Mouse (Mus musculus): ENCODE data around the gene Platr17. TPM values are rescaled to one million over a fixed set of nuclear protein-coding genes. Genes with fewer than 3 reads are reported as not detected.
"Not testable (repeated sequence)": the region's sequence is repeated elsewhere in the genome, so short reads cannot be mapped to it uniquely, and the experiment has no call there.

The Platr17 gene
- polyA plus RNA-seq, 1 experiment from 2014 or later, result 1.2 TPM

DNA sequence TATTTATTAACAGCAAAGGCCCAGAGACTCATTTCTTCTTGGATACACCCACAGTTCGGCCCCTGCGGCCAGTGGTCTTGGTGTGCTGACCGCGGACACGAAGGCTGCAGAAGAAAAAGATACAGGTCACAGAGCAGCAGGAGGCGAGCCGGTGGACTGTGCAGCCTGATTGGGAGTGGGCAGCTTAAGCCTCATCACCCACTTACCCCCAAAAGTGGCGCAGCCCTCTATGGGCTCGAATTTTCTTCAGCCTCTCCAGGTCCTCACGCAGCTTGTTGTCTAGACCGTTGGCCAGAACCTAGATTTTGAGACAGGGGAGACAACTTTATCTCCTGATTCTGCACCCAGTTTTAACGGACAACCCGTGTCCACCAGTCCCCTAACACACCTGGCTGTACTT is 47.1 kb downstream of the Platr17 start:
- WGBS, result 75% methylated on average over 13 of the region's 13 CpGs
- H3K4me1 ChIP-seq, result peaks cover 78% of the 10 kb centered on the region
- not testable (repeated sequence) for ATAC-seq (ENCODE audit: low FRiP score)

GRCm38 (mm10) chr17:33952879-33953278 is 47.9 kb downstream of the Platr17 start:
- Histone ChIP-seq H3K4me3 (replicated peaks) (no peak overlapping the region), H3K4me1 (peaks cover 85% of the 10 kb centered on the region), H3K27me3 (replicated peaks) (no peaks in the 10 kb centered on the region), H3K36me3 (peaks cover 31% of the 10 kb centered on the region), H3K9ac (replicated peaks) (peak overlapping the region; percentile 18; the same call in 1 of the 2 replicates), H3K27ac (replicated peaks) (no peak overlapping the region), H3K4me2 (no peak overlapping the region), H3K9me3 (replicated peaks) (no peaks in the 10 kb centered on the region)
- WGBS, result 80% methylated on average over 4 of the region's 4 CpGs
- no peak for ATAC-seq (ENCODE audit: low FRiP score)

More for the DNA sequence above, 47.1 kb downstream of the Platr17 start:
- H3K9me3 ChIP-seq (replicated peaks); H3K27me3 ChIP-seq (replicated peaks); H3K9ac ChIP-seq (replicated peaks): not testable (repeated sequence)
- peak overlapping the region; percentile 59 for H3K4me3 ChIP-seq (replicated peaks)
- peak overlapping the region; percentile 96 for H3K4me2 ChIP-seq
- peaks cover 36% of the 10 kb centered on the region for H3K36me3 ChIP-seq
- H3K27ac ChIP-seq (replicated peaks), result peak overlapping the region; percentile 94; the same call in 1 of the 2 replicates

- ATAC-seq (ENCODE audit: low FRiP score), result no peak
- Histone ChIP-seq H3K9ac (replicated peaks) (peak overlapping the region; percentile 18; the same call in 1 of the 2 replicates), H3K4me2 (peak overlapping the region; percentile 83; the same call in 1 of the 2 replicates), H3K9me3 (replicated peaks) (no peaks in the 10 kb centered on the region), H3K4me1 (peaks cover 83% of the 10 kb centered on the region), H3K4me3 (replicated peaks) (no peak overlapping the region), H3K36me3 (peaks cover 29% of the 10 kb centered on the region), H3K27ac (replicated peaks) (no peak overlapping the region), H3K27me3 (replicated peaks) (no peaks in the 10 kb centered on the region)
- WGBS, result 82% methylated on average over 3 of the region's 3 CpGs
Observed at GRCm38 (mm10) chr17:33953310-33953709, 48.4 kb downstream of the Platr17 start.

DNA sequence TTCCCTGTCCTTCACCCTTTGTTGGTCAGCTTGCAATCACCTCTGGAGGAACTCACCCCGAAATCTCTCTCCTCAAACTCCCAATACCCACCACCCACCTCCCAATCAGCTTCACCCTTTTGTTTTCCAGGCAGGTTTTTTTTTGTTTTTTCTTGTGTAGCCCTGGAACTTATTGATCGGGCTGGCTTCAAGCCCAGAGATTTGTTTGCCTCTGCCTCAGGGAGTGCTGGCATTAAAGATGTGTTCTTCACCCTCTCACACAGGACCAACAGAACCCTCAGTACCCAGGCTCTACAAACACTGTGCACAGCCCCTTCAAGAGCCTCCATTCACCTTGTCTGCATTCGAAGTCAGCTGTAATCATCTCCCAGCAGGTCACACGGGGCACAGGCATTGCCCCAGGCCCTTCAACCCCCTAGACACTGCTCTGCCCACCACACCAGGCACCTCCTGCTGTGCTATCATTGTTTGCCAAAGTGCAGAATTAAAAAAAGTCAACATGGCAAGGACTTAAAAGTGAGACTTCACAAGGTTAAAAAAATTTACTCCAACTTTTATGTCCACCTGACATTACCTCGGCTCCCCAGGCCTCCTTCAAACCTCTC is 49.1 kb downstream of the Platr17 start:
- H3K4me2 ChIP-seq, result peak overlapping the region; percentile 83
- peak overlapping the region; percentile 90 for H3K9ac ChIP-seq (replicated peaks)
- H3K4me3 ChIP-seq (replicated peaks), result peak overlapping the region; percentile 85
- WGBS, result 34% methylated on average over 5 of the region's 5 CpGs
- H3K27ac ChIP-seq (replicated peaks), result peak overlapping the region; percentile 89; the same call in 1 of the 2 replicates
- ATAC-seq (ENCODE audit: low FRiP score), result no peak
- peaks cover 75% of the 10 kb centered on the region for H3K4me1 ChIP-seq
- no peaks in the 10 kb centered on the region for H3K27me3 ChIP-seq (replicated peaks)
- no peaks in the 10 kb centered on the region for H3K9me3 ChIP-seq (replicated peaks)
- H3K36me3 ChIP-seq, result peaks cover 34% of the 10 kb centered on the region

GRCm38 (mm10) chr17:33954646-33955554 is 50.0 kb downstream of the Platr17 start:
- Histone ChIP-seq H3K9me3 (replicated peaks) (no peaks in the 10 kb centered on the region), H3K27ac (replicated peaks) (peak overlapping the region; percentile 89), H3K4me1 (peaks cover 67% of the 10 kb centered on the region), H3K27me3 (replicated peaks) (no peaks in the 10 kb centered on the region), H3K36me3 (peaks cover 35% of the 10 kb centered on the region), H3K4me3 (replicated peaks) (peak overlapping the region; percentile 85), H3K4me2 (peak overlapping the region; percentile 83), H3K9ac (replicated peaks) (peak overlapping the region; percentile 90)
- ATAC-seq (ENCODE audit: low FRiP score), result peak; percentile 29; the same call in 1 of the 2 replicates
- WGBS, result under 1% methylated on average over 33 of the region's 33 CpGs

DNA sequence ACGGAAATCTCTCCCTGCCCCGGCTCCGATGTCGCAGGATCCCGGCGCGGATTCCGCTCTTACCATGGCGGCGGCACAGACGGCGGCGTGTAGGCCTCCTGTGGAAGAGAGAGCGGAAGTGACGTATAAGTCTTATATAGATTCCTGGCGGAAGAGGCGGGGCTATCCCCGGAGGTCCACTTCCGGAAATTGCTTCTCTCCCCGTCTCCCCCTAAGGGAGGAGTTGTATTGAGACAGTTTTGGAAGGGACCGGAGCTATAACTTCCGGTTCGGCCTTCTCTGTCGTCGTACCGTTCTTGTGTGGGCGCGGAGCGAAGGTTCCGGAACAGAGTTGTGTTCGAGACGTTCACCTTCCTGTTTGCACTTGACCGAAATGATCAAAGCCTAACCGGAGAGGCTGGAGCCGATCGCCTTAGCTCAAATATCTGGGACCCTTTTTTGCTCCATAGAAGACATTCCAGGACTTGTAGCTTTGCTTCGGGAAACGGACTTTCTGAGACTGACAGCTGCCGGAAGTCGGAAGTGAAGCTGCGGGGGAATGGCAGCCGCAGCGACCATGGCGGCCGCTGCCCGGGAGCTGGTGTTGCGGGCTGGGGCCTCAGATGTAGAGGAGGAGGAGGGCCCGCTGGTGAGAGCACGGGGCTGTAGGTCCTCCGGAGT is 50.8 kb downstream of the Platr17 start, which contains the start of the genes Vps52 and Rps18:
Vps52 (plus strand) TSS at position 258 of the 660 bp plus-strand sequence.
Rps18 (minus strand) TSS at position 447 of the 660 bp plus-strand sequence.
- Histone ChIP-seq H3K27me3 (replicated peaks) (no peaks in the 10 kb centered on the region), H3K4me1 (peaks cover 59% of the 10 kb centered on the region), H3K4me3 (replicated peaks) (peak within 1 kb of the TSS; percentile 85), H3K27ac (replicated peaks) (peak within 1 kb of the TSS; percentile 95), H3K4me2 (peak within 1 kb of the TSS; percentile 84), H3K9me3 (replicated peaks) (no peaks in the 10 kb centered on the region), H3K36me3 (peaks cover 40% of the 10 kb centered on the region), H3K9ac (replicated peaks) (peak within 1 kb of the TSS; percentile 90)
- WGBS, result under 1% methylated on average over 50 of the region's 50 CpGs
- ATAC-seq (ENCODE audit: low FRiP score), result peak; percentile 90

Small RNA genes within 50 kb of the gene (microRNA-seq; reads per million reads assigned to microRNA genes)
- not detected for gene Gm27740

Other genes starting within 250 kb of the Platr17 start
- gene Hnrnpm, start 218.3 kb upstream of the Platr17 start, polyA plus RNA-seq (2015; fragmentation: Nextera tagmentation; extraction: Ambion mirVana), result 161 and 203 TPM in 2 replicates
- gene March2, start 186.5 kb upstream of the Platr17 start, polyA plus RNA-seq (2015; fragmentation: Nextera tagmentation; extraction: Ambion mirVana), result 77.4 and 81.5 TPM in 2 replicates
- 519 and 596 TPM in 2 replicates for gene Rab11b, start 144.6 kb upstream of the Platr17 start, polyA plus RNA-seq (2015; fragmentation: Nextera tagmentation; extraction: Ambion mirVana)
- gene Angptl4, start 123.3 kb upstream of the Platr17 start, polyA plus RNA-seq (2015; fragmentation: Nextera tagmentation; extraction: Ambion mirVana), result 21.6 and 23.3 TPM in 2 replicates
- gene Kank3, start 94.6 kb upstream of the Platr17 start, polyA plus RNA-seq (2015; fragmentation: Nextera tagmentation; extraction: Ambion mirVana), result 46.7 and 48.5 TPM in 2 replicates
- 534 and 619 TPM in 2 replicates for gene Rps28, start 80.6 kb upstream of the Platr17 start, polyA plus RNA-seq (2015; fragmentation: Nextera tagmentation; extraction: Ambion mirVana)
- gene Ndufa7, start 80.6 kb upstream of the Platr17 start, polyA plus RNA-seq (2015; fragmentation: Nextera tagmentation; extraction: Ambion mirVana), result 515 and 564 TPM in 2 replicates
- gene Cd320, start 62.0 kb upstream of the Platr17 start, polyA plus RNA-seq (2015; fragmentation: Nextera tagmentation; extraction: Ambion mirVana), result 53.9 and 56.1 TPM in 2 replicates
- not detected in 2 replicates for gene Gm7029, start 31.3 kb upstream of the Platr17 start, polyA plus RNA-seq (2015; fragmentation: Nextera tagmentation; extraction: Ambion mirVana)
- gene Kifc1, start 14.5 kb upstream of the Platr17 start, polyA plus RNA-seq (2015; fragmentation: Nextera tagmentation; extraction: Ambion mirVana), result 2.0 and 3.5 TPM in 2 replicates
- 50.7 and 58.5 TPM in 2 replicates for gene Daxx, start 4.3 kb downstream of the Platr17 start, polyA plus RNA-seq (2015; fragmentation: Nextera tagmentation; extraction: Ambion mirVana)
- gene Tapbp, start 10.8 kb downstream of the Platr17 start, polyA plus RNA-seq (2015; fragmentation: Nextera tagmentation; extraction: Ambion mirVana), result 35.3 and 51.3 TPM in 2 replicates
- gene Zbtb22, start 10.8 kb downstream of the Platr17 start, polyA plus RNA-seq (2015; fragmentation: Nextera tagmentation; extraction: Ambion mirVana), result 13.7 and 15.8 TPM in 2 replicates
- gene Rgl2, start 24.4 kb downstream of the Platr17 start, polyA plus RNA-seq (2015; fragmentation: Nextera tagmentation; extraction: Ambion mirVana), result 56.8 and 58.8 TPM in 2 replicates
- 173 and 183 TPM in 2 replicates for gene Pfdn6, start 35.2 kb downstream of the Platr17 start, polyA plus RNA-seq (2015; fragmentation: Nextera tagmentation; extraction: Ambion mirVana)
- gene Wdr46, start 35.5 kb downstream of the Platr17 start, polyA plus RNA-seq (2015; fragmentation: Nextera tagmentation; extraction: Ambion mirVana), result 25.1 and 29.3 TPM in 2 replicates
- gene B3galt4, start 46.4 kb downstream of the Platr17 start, polyA plus RNA-seq (2015; fragmentation: Nextera tagmentation; extraction: Ambion mirVana), result 11.9 and 13.1 TPM in 2 replicates
- gene Vps52, start 50.7 kb downstream of the Platr17 start, polyA plus RNA-seq (2015; fragmentation: Nextera tagmentation; extraction: Ambion mirVana), result 72.3 and 75.7 TPM in 2 replicates
- gene Rps18, start 50.9 kb downstream of the Platr17 start, polyA plus RNA-seq (2015; fragmentation: Nextera tagmentation; extraction: Ambion mirVana), result 778 and 1,050 TPM in 2 replicates
- gene H2-K1, start 95.2 kb downstream of the Platr17 start, polyA plus RNA-seq (2015; fragmentation: Nextera tagmentation; extraction: Ambion mirVana), result 19.8 and 88.0 TPM in 2 replicates
- 21.9 and 24.4 TPM in 2 replicates for gene Ring1, start 119.5 kb downstream of the Platr17 start, polyA plus RNA-seq (2015; fragmentation: Nextera tagmentation; extraction: Ambion mirVana)
- 68.4 and 71.4 TPM in 2 replicates for gene H2-Ke6, start 122.9 kb downstream of the Platr17 start, polyA plus RNA-seq (2015; fragmentation: Nextera tagmentation; extraction: Ambion mirVana)
- 167 and 170 TPM in 2 replicates for gene Slc39a7, start 126.5 kb downstream of the Platr17 start, polyA plus RNA-seq (2015; fragmentation: Nextera tagmentation; extraction: Ambion mirVana)
- gene Rxrb, start 126.7 kb downstream of the Platr17 start, polyA plus RNA-seq (2015; fragmentation: Nextera tagmentation; extraction: Ambion mirVana), result 54.4 and 57.7 TPM in 2 replicates
- 8.3 and 9.4 TPM in 2 replicates for gene Col11a2, start 134.3 kb downstream of the Platr17 start, polyA plus RNA-seq (2015; fragmentation: Nextera tagmentation; extraction: Ambion mirVana)
- gene H2-Oa, start 187.2 kb downstream of the Platr17 start, polyA plus RNA-seq (2015; fragmentation: Nextera tagmentation; extraction: Ambion mirVana), result 0.19 and 2.5 TPM in 2 replicates
- 19.8 and 31.3 TPM in 2 replicates for gene H2-DMa, start 214.4 kb downstream of the Platr17 start, polyA plus RNA-seq (2015; fragmentation: Nextera tagmentation; extraction: Ambion mirVana)
- gene Brd2, start 217.5 kb downstream of the Platr17 start, polyA plus RNA-seq (2015; fragmentation: Nextera tagmentation; extraction: Ambion mirVana), result 115 and 122 TPM in 2 replicates
- gene H2-DMb2, start 238.2 kb downstream of the Platr17 start, polyA plus RNA-seq (2015; fragmentation: Nextera tagmentation; extraction: Ambion mirVana), result 0.17 and 5.5 TPM in 2 replicates
- gene H2-DMb1, start 247.9 kb downstream of the Platr17 start, polyA plus RNA-seq (2015; fragmentation: Nextera tagmentation; extraction: Ambion mirVana), result 0.29 and 4.2 TPM in 2 replicates